Mouse (Mus musculus) embryonic facial prominence, embryonic 12.5 days (tissue): ENCODE measurements around the gene Sostdc1. TPM values are rescaled to one million over a fixed set of nuclear protein-coding genes. Genes with fewer than 3 reads are reported as not detected.

ENCODE experiments used
- ATAC-seq: fragments of 200-750 bp; cut with Nextera tagmentation; 2 replicates; pipeline ENCODE4 v1.8.0; 2017; ENCODE audit not compliant: insufficient number of reproducible peaks, insufficient read depth, low FRiP score, low TSS enrichment
- H3K27ac ChIP-seq: fragments of 300-500 bp; sonication (generic); 2 replicates; pipeline ENCODE4 v1.5.1; 2016; ENCODE audit warnings: mild to moderate bottlenecking
- H3K27me3 ChIP-seq: fragments of 300-500 bp; sonication (generic); 2 replicates; pipeline ENCODE4 v1.6.1; 2016; ENCODE audit warnings: mild to moderate bottlenecking, moderate library complexity
- H3K36me3 ChIP-seq: fragments of 300-500 bp; sonication (generic); 2 replicates; pipeline ENCODE4 v1.6.1; 2016; ENCODE audit warnings: mild to moderate bottlenecking
- H3K4me1 ChIP-seq: fragments of 300-500 bp; sonication (generic); 2 replicates; pipeline ENCODE4 v1.6.1; 2016
- H3K4me2 ChIP-seq: fragments of 300-500 bp; sonication (generic); replicated peaks from 2 replicates; pipeline ENCODE4 v1.6.1; 2016; ENCODE audit warnings: mild to moderate bottlenecking, moderate library complexity
- H3K4me3 ChIP-seq: fragments of 300-500 bp; sonication (generic); 2 replicates; pipeline ENCODE4 v1.5.1; 2016; ENCODE audit warnings: mild to moderate bottlenecking
- H3K9ac ChIP-seq: fragments of 300-500 bp; sonication (generic); 2 replicates; pipeline ENCODE4 v1.6.1; 2016; ENCODE audit warnings: mild to moderate bottlenecking, moderate library complexity
- H3K9me3 ChIP-seq: fragments of 300-500 bp; sonication (generic); 2 replicates; pipeline ENCODE4 v1.6.1; 2016; ENCODE audit warnings: mild to moderate bottlenecking, moderate library complexity
- WGBS: fragments of 180-500 bp; shearing (Covaris S2); methylation state at CpG from one replicate; pipeline ENCODE4 v1.1.7; 2016; 5-methylcytosine and 5-hydroxymethylcytosine counted together
- polyA plus RNA-seq: library from polyadenylated mRNA; unstranded; fragments of >200 nt; fragmentation: Nextera tagmentation; extraction: Ambion mirVana; gene quantifications from 2 replicates; pipeline ENCODE4 v1.2.1, GENCODE M21; 2016

Gene Sostdc1
- 59.7 and 63.6 TPM in 2 replicates for polyA plus RNA-seq

- peaks cover 18% of the 10 kb centered on the region for H3K4me1 ChIP-seq
- H3K27ac ChIP-seq: peak within 1 kb of the TSS; percentile 81
- H3K4me2 ChIP-seq: peak within 1 kb of the TSS; percentile 80
- ATAC-seq: no peak; the same call in 1 of the 2 replicates
- H3K9me3 ChIP-seq: no peaks in the 10 kb centered on the region
- peak within 1 kb of the TSS; percentile 40 for H3K9ac ChIP-seq
- peak within 1 kb of the TSS; percentile 38 for H3K4me3 ChIP-seq
- H3K36me3 ChIP-seq: no peaks in the 10 kb centered on the region
- H3K27me3 ChIP-seq: no peaks in the 10 kb centered on the region
- WGBS: 6% methylated on average over 7 of the region's 7 CpGs
These were observed at the start of gene Sostdc1 for GRCm38 (mm10) chr12:36313916-36314315. TSS of gene Sostdc1 (plus strand) at chr12:36314139.

GRCm38 (mm10) chr12:36267670-36268246 is 46.2 kb upstream of the Sostdc1 start:
- Histone ChIP-seq H3K27ac (no peak overlapping the region), H3K9me3 (no peaks in the 10 kb centered on the region), H3K4me2 (no peak overlapping the region), H3K9ac (no peak overlapping the region), H3K27me3 (no peaks in the 10 kb centered on the region), H3K4me1 (no peaks in the 10 kb centered on the region), H3K4me3 (no peak overlapping the region), H3K36me3 (no peaks in the 10 kb centered on the region)
- 83% methylated on average over 8 of the region's 8 CpGs for WGBS
- no peak for ATAC-seq

- no peaks in the 10 kb centered on the region for H3K9me3 ChIP-seq
- H3K4me3 ChIP-seq: no peak overlapping the region
- 54% methylated on average over 3 of the region's 3 CpGs for WGBS
- no peak for ATAC-seq
- H3K9ac ChIP-seq: no peak overlapping the region
- H3K4me2 ChIP-seq: no peak overlapping the region
- H3K4me1 ChIP-seq: peaks cover 5% of the 10 kb centered on the region; the same call in 1 of the 2 replicates
- H3K27ac ChIP-seq: no peak overlapping the region
- no peaks in the 10 kb centered on the region for H3K36me3 ChIP-seq
- no peaks in the 10 kb centered on the region for H3K27me3 ChIP-seq
These were observed 39.1 kb upstream of the Sostdc1 start for GRCm38 (mm10) chr12:36274823-36275222.

- Histone ChIP-seq H3K4me2 (no peak overlapping the region), H3K4me3 (no peak overlapping the region), H3K9ac (no peak overlapping the region), H3K27me3 (no peaks in the 10 kb centered on the region), H3K36me3 (no peaks in the 10 kb centered on the region), H3K4me1 (no peaks in the 10 kb centered on the region), H3K27ac (no peak overlapping the region), H3K9me3 (no peaks in the 10 kb centered on the region)
- no peak for ATAC-seq
- WGBS: 92% methylated on average over 8 of the region's 8 CpGs
These were observed 24.3 kb upstream of the Sostdc1 start for GRCm38 (mm10) chr12:36289634-36290033.

- Histone ChIP-seq H3K4me3 (no peak overlapping the region), H3K9ac (no peak overlapping the region), H3K9me3 (no peaks in the 10 kb centered on the region), H3K27me3 (no peaks in the 10 kb centered on the region), H3K27ac (no peak overlapping the region), H3K36me3 (no peaks in the 10 kb centered on the region), H3K4me2 (no peak overlapping the region), H3K4me1 (no peaks in the 10 kb centered on the region)
- no peak for ATAC-seq
- 79% methylated on average over 4 of the region's 4 CpGs for WGBS
These were observed 23.5 kb upstream of the Sostdc1 start for GRCm38 (mm10) chr12:36290465-36290864.

GRCm38 (mm10) chr12:36291346-36291745 is 22.6 kb upstream of the Sostdc1 start:
- Histone ChIP-seq H3K27me3 (no peaks in the 10 kb centered on the region), H3K4me2 (no peak overlapping the region), H3K36me3 (no peaks in the 10 kb centered on the region), H3K4me1 (no peaks in the 10 kb centered on the region), H3K4me3 (no peak overlapping the region), H3K9ac (no peak overlapping the region), H3K9me3 (no peaks in the 10 kb centered on the region), H3K27ac (no peak overlapping the region)
- no peak for ATAC-seq
- 68% methylated on average over 6 of the region's 6 CpGs for WGBS

GRCm38 (mm10) chr12:36302326-36302725 is 11.6 kb upstream of the Sostdc1 start:
- Histone ChIP-seq H3K27me3 (no peaks in the 10 kb centered on the region), H3K4me1 (no peaks in the 10 kb centered on the region), H3K9ac (no peak overlapping the region), H3K9me3 (no peaks in the 10 kb centered on the region), H3K4me3 (no peak overlapping the region), H3K4me2 (no peak overlapping the region), H3K36me3 (no peaks in the 10 kb centered on the region), H3K27ac (no peak overlapping the region)
- no peak for ATAC-seq
- 87% methylated on average over 12 of the region's 12 CpGs for WGBS

- Histone ChIP-seq H3K4me1 (no peaks in the 10 kb centered on the region), H3K4me3 (no peak overlapping the region), H3K4me2 (no peak overlapping the region), H3K9ac (no peak overlapping the region), H3K9me3 (no peaks in the 10 kb centered on the region), H3K27me3 (no peaks in the 10 kb centered on the region), H3K36me3 (no peaks in the 10 kb centered on the region), H3K27ac (no peak overlapping the region)
- WGBS: 81% methylated on average over 8 of the region's 8 CpGs
- no peak for ATAC-seq
These were observed 10.9 kb upstream of the Sostdc1 start for GRCm38 (mm10) chr12:36302905-36303642.

GRCm38 (mm10) chr12:36308737-36309420 is 5.1 kb upstream of the Sostdc1 start:
- Histone ChIP-seq H3K27me3 (no peaks in the 10 kb centered on the region), H3K36me3 (no peaks in the 10 kb centered on the region), H3K9ac (no peak overlapping the region), H3K4me1 (peaks cover 6% of the 10 kb centered on the region), H3K4me2 (no peak overlapping the region), H3K27ac (no peak overlapping the region), H3K9me3 (no peaks in the 10 kb centered on the region), H3K4me3 (no peak overlapping the region)
- WGBS: 81% methylated on average over 6 of the region's 6 CpGs
- no peak for ATAC-seq

GRCm38 (mm10) chr12:36313015-36313414 is 924 bp upstream of the Sostdc1 start:
- Histone ChIP-seq H3K4me2 (no peak overlapping the region), H3K27ac (no peak overlapping the region), H3K27me3 (no peaks in the 10 kb centered on the region), H3K9me3 (no peaks in the 10 kb centered on the region), H3K4me1 (peaks cover 18% of the 10 kb centered on the region), H3K36me3 (no peaks in the 10 kb centered on the region), H3K4me3 (no peak overlapping the region), H3K9ac (no peak overlapping the region)
- WGBS: 29% methylated on average over 2 of the region's 2 CpGs
- no peak for ATAC-seq

- Histone ChIP-seq H3K4me1 (peaks cover 18% of the 10 kb centered on the region), H3K9me3 (no peaks in the 10 kb centered on the region), H3K4me2 (peak overlapping the region; percentile 80), H3K27ac (peak overlapping the region; percentile 81), H3K9ac (peak overlapping the region; percentile 40), H3K4me3 (peak overlapping the region; percentile 38), H3K27me3 (no peaks in the 10 kb centered on the region), H3K36me3 (no peaks in the 10 kb centered on the region)
- ATAC-seq: no peak
- 29% methylated on average over 7 of the region's 7 CpGs for WGBS
These were observed 507 bp downstream of the Sostdc1 start for GRCm38 (mm10) chr12:36314446-36314845.

GRCm38 (mm10) chr12:36315527-36315926 is 1.6 kb downstream of the Sostdc1 start:
- Histone ChIP-seq H3K9ac (peak overlapping the region; percentile 1; the same call in 1 of the 2 replicates), H3K4me2 (peak overlapping the region; percentile 80), H3K27me3 (no peaks in the 10 kb centered on the region), H3K9me3 (no peaks in the 10 kb centered on the region), H3K4me3 (peak overlapping the region; percentile 38), H3K27ac (peak overlapping the region; percentile 57; the same call in 1 of the 2 replicates), H3K4me1 (peaks cover 18% of the 10 kb centered on the region), H3K36me3 (no peaks in the 10 kb centered on the region)
- ATAC-seq: no peak
- 64% methylated on average over 3 of the region's 3 CpGs for WGBS
